Mouse (Mus musculus) cortical plate, adult 2 months (tissue): Measurements from ENCODE around the gene Esr1.

Experiments
- CTCF ChIP-seq: fragments of 200-500 bp; IDR thresholded peaks from 2 replicates; pipeline ENCODE4 v1.5.1; 2011; ENCODE audit warnings: mild to moderate bottlenecking, control low read depth, low read length; ENCODE audit not compliant: insufficient read depth; ENCODE audit errors: extremely low read depth
- POLR2A ChIP-seq: fragments of 200-500 bp; IDR thresholded peaks from 2 replicates; pipeline ENCODE4 v1.6.1; 2011; ENCODE audit warnings: mild to moderate bottlenecking, low read length, control low read depth; ENCODE audit not compliant: insufficient read depth; ENCODE audit errors: extremely low read depth

DNA sequence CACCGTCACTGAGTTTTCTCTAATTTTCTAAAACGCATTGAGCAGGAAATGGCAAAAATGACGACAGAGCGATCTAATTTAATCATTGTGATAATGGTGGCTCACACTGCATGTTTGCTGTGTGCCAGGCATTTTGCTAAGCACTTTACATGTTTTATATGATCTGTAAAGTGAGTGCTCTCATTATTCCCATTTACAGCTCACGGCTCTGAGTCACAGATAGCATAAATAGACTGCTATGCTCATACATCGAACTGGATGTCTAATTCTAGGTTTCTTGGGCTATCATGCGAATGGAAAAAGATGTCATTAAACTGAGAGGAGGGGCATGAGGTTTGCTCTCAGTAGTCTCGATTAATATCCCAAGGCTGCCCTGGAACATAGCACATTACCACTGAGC lies 274.6 kb downstream of the Esr1 start:
- TF ChIP-seq CTCF = no peak
- TF ChIP-seq POLR2A = no peak
